Mouse (Mus musculus): ENCODE results near the gene Ksr2. TPM values are rescaled to one million over a fixed set of nuclear protein-coding genes. Genes with fewer than 3 reads are reported as not detected.

Gene Ksr2
- polyA plus RNA-seq, 1 experiment = not detected

GRCm38 (mm10) chr5:117442157-117442765 is 28.5 kb downstream of the Ksr2 start:
- Histone ChIP-seq H3K27ac (ENCODE audit: insufficient read depth, low read length) (no peak overlapping the region), H3K4me3 (ENCODE audit: insufficient read depth, low read length) (no peak overlapping the region), H3K4me1 (ENCODE audit: control insufficient read depth, insufficient read depth, low read length) (no peaks in the 10 kb centered on the region)
- no peak for TF ChIP-seq POLR2A (IDR thresholded peaks at IDR 0.05; ENCODE audit: low read depth, low read length)
- TF ChIP-seq CTCF (IDR thresholded peaks at IDR 0.05; ENCODE audit: borderline replicate concordance, insufficient read depth, low read length) = no peak

- Histone ChIP-seq H3K27ac (ENCODE audit: insufficient read depth, low read length) (no peak overlapping the region), H3K4me3 (ENCODE audit: insufficient read depth, low read length) (no peak overlapping the region), H3K4me1 (ENCODE audit: control insufficient read depth, insufficient read depth, low read length) (no peaks in the 10 kb centered on the region)
- TF ChIP-seq CTCF (IDR thresholded peaks at IDR 0.05; ENCODE audit: borderline replicate concordance, insufficient read depth, low read length) = no peak
- TF ChIP-seq POLR2A (IDR thresholded peaks at IDR 0.05; ENCODE audit: low read depth, low read length) = no peak
Observed at GRCm38 (mm10) chr5:117443141-117443540, 29.3 kb downstream of the Ksr2 start.

- H3K27ac ChIP-seq (ENCODE audit: insufficient read depth, low read length) = no peak overlapping the region
- TF ChIP-seq POLR2A (IDR thresholded peaks at IDR 0.05; ENCODE audit: low read depth, low read length) (no peak), CTCF (IDR thresholded peaks at IDR 0.05; ENCODE audit: borderline replicate concordance, insufficient read depth, low read length) (no peak)
- no peak overlapping the region for H3K4me3 ChIP-seq (ENCODE audit: insufficient read depth, low read length)
- H3K4me1 ChIP-seq (ENCODE audit: control insufficient read depth, insufficient read depth, low read length) = no peaks in the 10 kb centered on the region
Observed at GRCm38 (mm10) chr5:117443902-117444301, 30.1 kb downstream of the Ksr2 start.

- Histone ChIP-seq H3K4me1 (ENCODE audit: control insufficient read depth, insufficient read depth, low read length) (no peaks in the 10 kb centered on the region), H3K4me3 (ENCODE audit: insufficient read depth, low read length) (no peak overlapping the region)
Observed at GRCm38 (mm10) chr5:117447698-117448097, 33.9 kb downstream of the Ksr2 start.

GRCm38 (mm10) chr5:117452013-117452412 is 38.2 kb downstream of the Ksr2 start:
- no peak overlapping the region for H3K27ac ChIP-seq (ENCODE audit: insufficient read depth, low read length)
- H3K4me1 ChIP-seq (ENCODE audit: control insufficient read depth, insufficient read depth, low read length) = no peaks in the 10 kb centered on the region
- no peak for TF ChIP-seq POLR2A (IDR thresholded peaks at IDR 0.05; ENCODE audit: low read depth, low read length)
- TF ChIP-seq CTCF (IDR thresholded peaks at IDR 0.05; ENCODE audit: borderline replicate concordance, insufficient read depth, low read length) = no peak
- no peak overlapping the region for H3K4me3 ChIP-seq (ENCODE audit: insufficient read depth, low read length)

More at GRCm38 (mm10) chr5:117447698-117448097, 33.9 kb downstream of the Ksr2 start:
- TF ChIP-seq POLR2A (IDR thresholded peaks at IDR 0.05; ENCODE audit: low read depth, low read length) (no peak), CTCF (IDR thresholded peaks at IDR 0.05; ENCODE audit: borderline replicate concordance, insufficient read depth, low read length) (no peak)
- no peak overlapping the region for H3K27ac ChIP-seq (ENCODE audit: insufficient read depth, low read length)

GRCm38 (mm10) chr5:117455546-117455945 is 41.7 kb downstream of the Ksr2 start:
- Histone ChIP-seq H3K4me1 (ENCODE audit: control insufficient read depth, insufficient read depth, low read length) (no peaks in the 10 kb centered on the region), H3K27ac (ENCODE audit: insufficient read depth, low read length) (no peak overlapping the region), H3K4me3 (ENCODE audit: insufficient read depth, low read length) (no peak overlapping the region)
- TF ChIP-seq CTCF (IDR thresholded peaks at IDR 0.05; ENCODE audit: borderline replicate concordance, insufficient read depth, low read length) = no peak
- TF ChIP-seq POLR2A (IDR thresholded peaks at IDR 0.05; ENCODE audit: low read depth, low read length) = no peak

- Histone ChIP-seq H3K4me3 (ENCODE audit: insufficient read depth, low read length) (no peak overlapping the region), H3K4me1 (ENCODE audit: control insufficient read depth, insufficient read depth, low read length) (no peaks in the 10 kb centered on the region), H3K27ac (ENCODE audit: insufficient read depth, low read length) (no peak overlapping the region)
- no peak for TF ChIP-seq CTCF (IDR thresholded peaks at IDR 0.05; ENCODE audit: borderline replicate concordance, insufficient read depth, low read length)
- TF ChIP-seq POLR2A (IDR thresholded peaks at IDR 0.05; ENCODE audit: low read depth, low read length) = no peak
Observed at GRCm38 (mm10) chr5:117457121-117457520, 43.3 kb downstream of the Ksr2 start.

GRCm38 (mm10) chr5:117457583-117457982 is 43.8 kb downstream of the Ksr2 start:
- Histone ChIP-seq H3K4me3 (ENCODE audit: insufficient read depth, low read length) (no peak overlapping the region), H3K4me1 (ENCODE audit: control insufficient read depth, insufficient read depth, low read length) (no peaks in the 10 kb centered on the region), H3K27ac (ENCODE audit: insufficient read depth, low read length) (no peak overlapping the region)
- TF ChIP-seq POLR2A (IDR thresholded peaks at IDR 0.05; ENCODE audit: low read depth, low read length) (no peak), CTCF (IDR thresholded peaks at IDR 0.05; ENCODE audit: borderline replicate concordance, insufficient read depth, low read length) (no peak)

GRCm38 (mm10) chr5:117458899-117459298 is 45.1 kb downstream of the Ksr2 start:
- H3K27ac ChIP-seq (ENCODE audit: insufficient read depth, low read length) = no peak overlapping the region
- H3K4me1 ChIP-seq (ENCODE audit: control insufficient read depth, insufficient read depth, low read length) = no peaks in the 10 kb centered on the region
- no peak overlapping the region for H3K4me3 ChIP-seq (ENCODE audit: insufficient read depth, low read length)
- TF ChIP-seq CTCF (IDR thresholded peaks at IDR 0.05; ENCODE audit: borderline replicate concordance, insufficient read depth, low read length) (no peak), POLR2A (IDR thresholded peaks at IDR 0.05; ENCODE audit: low read depth, low read length) (no peak)

- TF ChIP-seq CTCF (IDR thresholded peaks at IDR 0.05; ENCODE audit: borderline replicate concordance, insufficient read depth, low read length) (no peak), POLR2A (IDR thresholded peaks at IDR 0.05; ENCODE audit: low read depth, low read length) (no peak)
- Histone ChIP-seq H3K4me1 (ENCODE audit: control insufficient read depth, insufficient read depth, low read length) (no peaks in the 10 kb centered on the region), H3K4me3 (ENCODE audit: insufficient read depth, low read length) (no peak overlapping the region), H3K27ac (ENCODE audit: insufficient read depth, low read length) (no peak overlapping the region)
Observed at GRCm38 (mm10) chr5:117460261-117460660, 46.5 kb downstream of the Ksr2 start.
